Mouse (Mus musculus): ENCODE measurements around the gene Gnai3. TPM values are rescaled to one million over a fixed set of nuclear protein-coding genes. Genes with fewer than 3 reads are reported as not detected.
A peak's percentile ranks its signal among the peaks of the same experiment; 100 is the strongest.

The Gnai3 gene
- polyA plus RNA-seq, 1 experiment from 2014 or later: 157 TPM

DNA sequence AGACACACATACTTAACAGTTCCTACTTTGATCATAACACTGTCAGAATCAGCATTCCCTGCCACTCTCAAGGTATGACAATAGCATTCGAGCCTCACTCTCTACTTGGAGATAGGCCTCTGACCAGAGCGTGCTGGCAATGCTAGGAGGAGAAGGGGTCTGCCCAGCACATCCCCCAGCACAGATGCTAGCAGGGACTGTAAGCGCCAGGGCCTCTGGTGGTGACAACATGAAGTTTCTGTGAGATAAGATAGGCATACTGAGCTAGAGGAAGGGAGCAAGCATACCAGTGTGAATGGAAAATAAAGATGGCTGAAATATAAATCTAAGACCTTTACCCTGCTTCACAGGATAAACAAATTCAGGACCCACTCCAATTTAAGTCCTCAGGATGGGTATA is 40.7 kb downstream of the Gnai3 start:
- no peak for ATAC-seq
- Histone ChIP-seq H3K9me3 (replicated peaks; ENCODE audit: control insufficient read depth, low read length) (no peaks in the 10 kb centered on the region), H3K9ac (ENCODE audit: low read length) (no peak overlapping the region), H3K36me3 (ENCODE audit: control insufficient read depth, insufficient read depth, low read length) (peaks cover 41% of the 10 kb centered on the region), H3K27me3 (replicated peaks; ENCODE audit: control insufficient read depth, insufficient read depth, low read length) (no peaks in the 10 kb centered on the region), H3K4me1 (ENCODE audit: control insufficient read depth, insufficient read depth, low read length) (peaks cover 17% of the 10 kb centered on the region), H3K4me3 (ENCODE audit: low read depth, low read length) (no peak overlapping the region), H3K27ac (ENCODE audit: low read depth, low read length) (no peak overlapping the region), H3K4me2 (ENCODE audit: low read length) (no peak overlapping the region)
- WGBS: 93% methylated on average over 3 of the region's 3 CpGs
- no peak for DNase-seq (ENCODE audit: low spot score)

- Histone ChIP-seq H3K9me3 (replicated peaks; ENCODE audit: control insufficient read depth, low read length) (no peaks in the 10 kb centered on the region), H3K4me2 (ENCODE audit: low read length) (no peak overlapping the region), H3K27me3 (replicated peaks; ENCODE audit: control insufficient read depth, insufficient read depth, low read length) (no peaks in the 10 kb centered on the region), H3K4me3 (ENCODE audit: low read depth, low read length) (no peak overlapping the region), H3K4me1 (ENCODE audit: control insufficient read depth, insufficient read depth, low read length) (peaks cover 18% of the 10 kb centered on the region), H3K36me3 (ENCODE audit: control insufficient read depth, insufficient read depth, low read length) (peaks cover 14% of the 10 kb centered on the region; the same call in 1 of the 2 replicates), H3K27ac (ENCODE audit: low read depth, low read length) (peak overlapping the region; percentile 73), H3K9ac (ENCODE audit: low read length) (no peak overlapping the region)
- DNase-seq (ENCODE audit: low spot score): no peak
- WGBS: 34% methylated on average over 6 of the region's 6 CpGs
- peak; percentile 52 for ATAC-seq
These were observed 43.9 kb downstream of the Gnai3 start for GRCm38 (mm10) chr3:108102075-108102474.

GRCm38 (mm10) chr3:108101594-108101993 is 44.4 kb downstream of the Gnai3 start:
- DNase-seq (ENCODE audit: low spot score) (peak; percentile 92), ATAC-seq (peak; percentile 90)
- Histone ChIP-seq H3K4me1 (ENCODE audit: control insufficient read depth, insufficient read depth, low read length) (peaks cover 18% of the 10 kb centered on the region), H3K9me3 (replicated peaks; ENCODE audit: control insufficient read depth, low read length) (no peaks in the 10 kb centered on the region), H3K36me3 (ENCODE audit: control insufficient read depth, insufficient read depth, low read length) (peaks cover 13% of the 10 kb centered on the region; the same call in 1 of the 2 replicates), H3K4me3 (ENCODE audit: low read depth, low read length) (no peak overlapping the region), H3K27me3 (replicated peaks; ENCODE audit: control insufficient read depth, insufficient read depth, low read length) (no peaks in the 10 kb centered on the region), H3K9ac (ENCODE audit: low read length) (no peak overlapping the region), H3K27ac (ENCODE audit: low read depth, low read length) (peak overlapping the region; percentile 73), H3K4me2 (ENCODE audit: low read length) (no peak overlapping the region; the same call in 1 of the 2 replicates)
- WGBS: 7% methylated on average over 3 of the region's 3 CpGs

GRCm38 (mm10) chr3:108098316-108098715 is 47.6 kb downstream of the Gnai3 start:
- no peaks in the 10 kb centered on the region for H3K9me3 ChIP-seq (replicated peaks; ENCODE audit: control insufficient read depth, low read length)
- no peak for DNase-seq (ENCODE audit: low spot score)
- no peak for ATAC-seq
- H3K27me3 ChIP-seq (replicated peaks; ENCODE audit: control insufficient read depth, insufficient read depth, low read length): no peaks in the 10 kb centered on the region
- no peaks in the 10 kb centered on the region for H3K36me3 ChIP-seq (ENCODE audit: control insufficient read depth, insufficient read depth, low read length)
- H3K27ac ChIP-seq (ENCODE audit: low read depth, low read length): no peak overlapping the region
- H3K4me1 ChIP-seq (ENCODE audit: control insufficient read depth, insufficient read depth, low read length): peaks cover 18% of the 10 kb centered on the region
- no peak overlapping the region for H3K9ac ChIP-seq (ENCODE audit: low read length)
- 82% methylated on average over 6 of the region's 6 CpGs for WGBS
- H3K4me2 ChIP-seq (ENCODE audit: low read length): no peak overlapping the region
- H3K4me3 ChIP-seq (ENCODE audit: low read depth, low read length): no peak overlapping the region

GRCm38 (mm10) chr3:108097656-108098055 is 48.3 kb downstream of the Gnai3 start:
- whole genome bisulfite sequencing: 77% methylated on average over 8 of the region's 8 CpGs
- no peak overlapping the region for H3K9ac ChIP-seq (ENCODE audit: low read length)
- no peaks in the 10 kb centered on the region for H3K27me3 ChIP-seq (replicated peaks; ENCODE audit: control insufficient read depth, insufficient read depth, low read length)
- no peak overlapping the region for H3K4me3 ChIP-seq (ENCODE audit: low read depth, low read length)
- no peaks in the 10 kb centered on the region for H3K9me3 ChIP-seq (replicated peaks; ENCODE audit: control insufficient read depth, low read length)
- H3K4me1 ChIP-seq (ENCODE audit: control insufficient read depth, insufficient read depth, low read length): peaks cover 18% of the 10 kb centered on the region
- no peaks in the 10 kb centered on the region for H3K36me3 ChIP-seq (ENCODE audit: control insufficient read depth, insufficient read depth, low read length)
- ATAC-seq: no peak
- no peak overlapping the region for H3K27ac ChIP-seq (ENCODE audit: low read depth, low read length)
- H3K4me2 ChIP-seq (ENCODE audit: low read length): no peak overlapping the region
- DNase-seq (ENCODE audit: low spot score): no peak

GRCm38 (mm10) chr3:108096726-108097125 is 49.2 kb downstream of the Gnai3 start:
- no peak for ATAC-seq
- Histone ChIP-seq H3K4me2 (ENCODE audit: low read length) (no peak overlapping the region), H3K27me3 (replicated peaks; ENCODE audit: control insufficient read depth, insufficient read depth, low read length) (no peaks in the 10 kb centered on the region), H3K9ac (ENCODE audit: low read length) (no peak overlapping the region), H3K27ac (ENCODE audit: low read depth, low read length) (no peak overlapping the region), H3K4me1 (ENCODE audit: control insufficient read depth, insufficient read depth, low read length) (peaks cover 12% of the 10 kb centered on the region), H3K4me3 (ENCODE audit: low read depth, low read length) (no peak overlapping the region), H3K9me3 (replicated peaks; ENCODE audit: control insufficient read depth, low read length) (no peaks in the 10 kb centered on the region), H3K36me3 (ENCODE audit: control insufficient read depth, insufficient read depth, low read length) (no peaks in the 10 kb centered on the region)
- WGBS: 91% methylated on average over 10 of the region's 10 CpGs
- DNase-seq (ENCODE audit: low spot score): no peak

DNA sequence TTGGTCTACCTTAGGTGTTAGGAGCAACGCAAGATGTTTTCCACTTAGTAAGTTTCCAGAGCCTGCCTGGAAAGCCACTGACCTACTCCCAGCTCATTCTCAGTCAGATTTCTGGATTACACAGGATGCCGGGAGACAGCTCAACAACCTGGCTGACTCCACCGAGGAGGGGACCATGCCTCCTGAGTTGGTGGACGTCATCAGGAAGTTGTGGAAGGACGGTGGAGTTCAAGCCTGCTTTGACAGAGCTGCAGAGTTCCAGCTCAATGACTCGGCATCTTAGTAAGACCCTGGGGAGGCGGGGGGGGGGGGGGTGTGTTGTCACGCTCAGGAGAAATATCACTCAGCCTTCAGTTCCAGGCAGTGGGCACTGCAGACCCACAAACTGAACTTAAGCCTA is 49.7 kb downstream of the Gnai3 start:
- H3K9me3 ChIP-seq (replicated peaks; ENCODE audit: control insufficient read depth, low read length): no peaks in the 10 kb centered on the region
- H3K36me3 ChIP-seq (ENCODE audit: control insufficient read depth, insufficient read depth, low read length): no peaks in the 10 kb centered on the region
- no peak overlapping the region for H3K9ac ChIP-seq (ENCODE audit: low read length)
- H3K27me3 ChIP-seq (replicated peaks; ENCODE audit: control insufficient read depth, insufficient read depth, low read length): no peaks in the 10 kb centered on the region
- H3K4me3 ChIP-seq (ENCODE audit: low read depth, low read length): no peak overlapping the region
- 77% methylated on average over 8 of the region's 8 CpGs for WGBS
- ATAC-seq (no peak), DNase-seq (ENCODE audit: low spot score) (no peak)
- H3K4me1 ChIP-seq (ENCODE audit: control insufficient read depth, insufficient read depth, low read length): peaks cover 9% of the 10 kb centered on the region
- H3K27ac ChIP-seq (ENCODE audit: low read depth, low read length): no peak overlapping the region
- no peak overlapping the region for H3K4me2 ChIP-seq (ENCODE audit: low read length)

DNA sequence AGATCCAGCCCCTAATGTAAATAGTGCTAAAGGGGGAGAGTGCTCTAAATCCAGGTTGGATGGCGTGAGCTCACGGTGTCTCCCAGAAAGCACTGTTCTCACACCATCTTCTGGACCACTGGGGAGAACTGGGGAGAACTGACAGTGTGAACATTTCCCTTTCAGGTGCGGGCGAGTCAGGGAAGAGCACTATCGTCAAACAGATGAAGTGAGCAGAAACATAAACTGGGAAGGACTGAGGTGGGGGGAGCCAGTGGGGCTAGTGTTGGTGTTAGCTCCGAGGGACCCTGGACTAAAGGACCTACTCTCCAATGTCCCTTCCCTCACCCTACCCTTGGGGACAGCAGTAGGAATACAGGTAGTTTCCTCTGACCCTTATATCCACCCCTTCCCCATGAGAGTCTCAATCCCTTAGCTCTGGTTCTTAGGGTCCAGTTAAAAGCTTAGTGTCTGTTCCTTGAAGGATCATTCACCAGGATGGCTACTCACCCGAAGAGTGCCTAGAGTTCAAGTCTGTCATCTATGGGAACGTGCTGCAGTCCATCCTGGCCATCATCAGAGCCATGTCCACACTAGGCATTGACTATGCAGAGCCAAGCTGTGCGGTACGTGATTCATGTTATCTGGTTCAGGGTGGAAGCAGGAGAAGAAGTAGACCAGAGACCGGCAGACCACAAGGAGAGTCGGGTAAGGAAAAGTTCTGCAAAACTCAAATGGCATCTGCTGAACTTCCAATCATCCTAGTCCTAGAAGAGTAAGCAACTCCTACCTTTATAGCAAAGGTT is 50.8 kb downstream of the Gnai3 start:
- H3K36me3 ChIP-seq (ENCODE audit: control insufficient read depth, insufficient read depth, low read length): no peaks in the 10 kb centered on the region
- no peak overlapping the region for H3K9ac ChIP-seq (ENCODE audit: low read length)
- 94% methylated on average over 12 of the region's 12 CpGs for WGBS
- no peak overlapping the region for H3K27ac ChIP-seq (ENCODE audit: low read depth, low read length)
- H3K4me2 ChIP-seq (ENCODE audit: low read length): no peak overlapping the region
- 0 out of 2 replicates have a peak, but pooled peaks cover under 1% of the 10 kb centered on the region for H3K4me1 ChIP-seq (ENCODE audit: control insufficient read depth, insufficient read depth, low read length)
- H3K4me3 ChIP-seq (ENCODE audit: low read depth, low read length): no peak overlapping the region
- H3K27me3 ChIP-seq (replicated peaks; ENCODE audit: control insufficient read depth, insufficient read depth, low read length): no peaks in the 10 kb centered on the region
- no peak for DNase-seq (ENCODE audit: low spot score)
- no peaks in the 10 kb centered on the region for H3K9me3 ChIP-seq (replicated peaks; ENCODE audit: control insufficient read depth, low read length)
- no peak for ATAC-seq

GRCm38 (mm10) chr3:108094146-108094545 is 51.8 kb downstream of the Gnai3 start:
- H3K9ac ChIP-seq (ENCODE audit: low read length): no peak overlapping the region
- H3K9me3 ChIP-seq (replicated peaks; ENCODE audit: control insufficient read depth, low read length): no peaks in the 10 kb centered on the region
- H3K4me2 ChIP-seq (ENCODE audit: low read length): no peak overlapping the region
- H3K36me3 ChIP-seq (ENCODE audit: control insufficient read depth, insufficient read depth, low read length): no peaks in the 10 kb centered on the region
- no peaks in the 10 kb centered on the region for H3K27me3 ChIP-seq (replicated peaks; ENCODE audit: control insufficient read depth, insufficient read depth, low read length)
- ATAC-seq (no peak), DNase-seq (ENCODE audit: low spot score) (no peak)
- no peaks in the 10 kb centered on the region for H3K4me1 ChIP-seq (ENCODE audit: control insufficient read depth, insufficient read depth, low read length)
- 71% methylated on average over 1 of the region's 1 CpGs for WGBS
- no peak overlapping the region for H3K27ac ChIP-seq (ENCODE audit: low read depth, low read length)
- no peak overlapping the region for H3K4me3 ChIP-seq (ENCODE audit: low read depth, low read length)

Data from forebrain, embryonic 14.5 days (tissue).